Mouse (Mus musculus): ENCODE data around the gene Olfr523. TPM values are rescaled to one million over a fixed set of nuclear protein-coding genes. Genes with fewer than 3 reads are reported as not detected.
A peak's percentile ranks its signal among the peaks of the same experiment; 100 is the strongest.

Gene Olfr523
- total RNA-seq, 2 experiments from 2014 or later = 0.12 to 0.24 TPM

- no peak for DNase-seq (ENCODE audit: low spot score in 2 of 2)
Measured at GRCm38 (mm10) chr7:140179176-140179575, 6.2 kb downstream of the Olfr523 start.

- DNase-seq (ENCODE audit: low spot score in 2 of 2) = no peak
Measured at GRCm38 (mm10) chr7:140180692-140181091, 7.7 kb downstream of the Olfr523 start.

- DNase-seq (ENCODE audit: low spot score in 2 of 2) = no peak
Measured at GRCm38 (mm10) chr7:140184206-140184605, 11.2 kb downstream of the Olfr523 start.

- DNase-seq (ENCODE audit: low spot score in 2 of 2) = peak; percentile 39 to 55
Measured at GRCm38 (mm10) chr7:140186646-140187620, 13.9 kb downstream of the Olfr523 start.

GRCm38 (mm10) chr7:140187721-140188390, 14.8 kb downstream of the Olfr523 start:
- peak; percentile 24 to 63 for DNase-seq (ENCODE audit: low spot score in 2 of 2)

- peak; percentile 50 to 55 for DNase-seq (ENCODE audit: low spot score in 2 of 2)
Measured at GRCm38 (mm10) chr7:140188391-140189328, 15.6 kb downstream of the Olfr523 start.

GRCm38 (mm10) chr7:140190435-140190834, 17.4 kb downstream of the Olfr523 start:
- no peak for DNase-seq (ENCODE audit: low spot score in 2 of 2)

- DNase-seq (ENCODE audit: low spot score in 2 of 2) = no peak
Measured at GRCm38 (mm10) chr7:140192445-140192844, 19.4 kb downstream of the Olfr523 start.

- DNase-seq (ENCODE audit: low spot score in 2 of 2) = no peak
Measured at GRCm38 (mm10) chr7:140192851-140193250, 19.8 kb downstream of the Olfr523 start.

- peak in 1 of 2 experiments; percentile 7 for DNase-seq (ENCODE audit: low spot score in 2 of 2)
Measured at GRCm38 (mm10) chr7:140194031-140194430, 21.0 kb downstream of the Olfr523 start.

- no peak for DNase-seq (ENCODE audit: low spot score in 2 of 2)
Measured at GRCm38 (mm10) chr7:140196002-140196401, 23.0 kb downstream of the Olfr523 start.

GRCm38 (mm10) chr7:140201090-140201489, 28.1 kb downstream of the Olfr523 start:
- DNase-seq (ENCODE audit: low spot score in 2 of 2) = no peak

- no peak for DNase-seq (ENCODE audit: low spot score in 2 of 2)
Measured at GRCm38 (mm10) chr7:140205864-140206263, 32.8 kb downstream of the Olfr523 start, which contains the start of gene Olfr524. TSS of gene Olfr524 (minus strand) at chr7:140205964.

- DNase-seq (ENCODE audit: low spot score in 2 of 2) = no peak
Measured at GRCm38 (mm10) chr7:140206904-140207303, 33.9 kb downstream of the Olfr523 start.

GRCm38 (mm10) chr7:140208153-140208552, 35.1 kb downstream of the Olfr523 start:
- no peak for DNase-seq (ENCODE audit: low spot score in 2 of 2)

GRCm38 (mm10) chr7:140208677-140209076, 35.7 kb downstream of the Olfr523 start:
- DNase-seq (ENCODE audit: low spot score in 2 of 2) = no peak

GRCm38 (mm10) chr7:140213841-140214240, 40.8 kb downstream of the Olfr523 start:
- no peak for DNase-seq (ENCODE audit: low spot score in 2 of 2)

GRCm38 (mm10) chr7:140217967-140218366, 45.0 kb downstream of the Olfr523 start, which contains the start of gene Cd163l1:
TSS of gene Cd163l1 (plus strand) at chr7:140218267.
- no peak for DNase-seq (ENCODE audit: low spot score in 2 of 2)

- DNase-seq (ENCODE audit: low spot score in 2 of 2) = no peak
Measured at GRCm38 (mm10) chr7:140219268-140219667, 46.3 kb downstream of the Olfr523 start.

GRCm38 (mm10) chr7:140220375-140220774, 47.4 kb downstream of the Olfr523 start:
- no peak for DNase-seq (ENCODE audit: low spot score in 2 of 2)

GRCm38 (mm10) chr7:140224209-140224608, 51.2 kb downstream of the Olfr523 start:
- DNase-seq (ENCODE audit: low spot score in 2 of 2) = no peak

All from layer of hippocampus, postnatal 14 days (tissue).